Mouse (Mus musculus): ENCODE data around the gene Fry. TPM values are rescaled to one million over a fixed set of nuclear protein-coding genes. Genes with fewer than 3 reads are reported as not detected.

Fry gene
- polyA plus RNA-seq, 1 experiment from 2014 or later = 5.5 TPM

DNA sequence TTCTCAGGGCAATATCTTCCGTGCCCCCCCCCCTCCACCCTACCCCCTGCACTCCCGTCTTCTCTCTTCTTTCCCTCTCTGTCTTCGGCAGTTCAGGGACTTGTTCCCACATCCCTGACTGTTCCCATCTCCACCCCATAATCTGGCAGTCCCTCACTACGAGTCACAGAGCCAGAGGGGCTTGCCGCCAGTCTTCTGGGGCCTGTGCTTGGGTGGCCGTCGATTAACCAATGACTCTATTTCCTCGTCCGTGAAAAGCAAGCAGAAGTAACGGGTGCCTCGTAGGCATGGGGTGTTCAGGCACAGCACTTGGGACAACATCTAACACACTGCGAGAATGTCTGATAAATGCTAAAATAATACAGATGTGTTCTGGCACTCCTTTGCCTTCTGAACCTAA is 144.7 kb downstream of the Fry start:
- Histone ChIP-seq H3K4me3 (ENCODE audit: low read depth, low read length) (no peak overlapping the region), H3K9me3 (ENCODE audit: control insufficient read depth) (no peaks in the 10 kb centered on the region), H3K4me1 (replicated peaks; ENCODE audit: control insufficient read depth, insufficient read depth, low read length) (no peaks in the 10 kb centered on the region), H3K4me2 (replicated peaks; ENCODE audit: low read depth) (no peak overlapping the region), H3K36me3 (ENCODE audit: control insufficient read depth, insufficient read depth) (no peaks in the 10 kb centered on the region), H3K27me3 (replicated peaks; ENCODE audit: control insufficient read depth, insufficient read depth, low read length) (no peaks in the 10 kb centered on the region), H3K9ac (ENCODE audit: low read depth, low read length) (no peak overlapping the region), H3K27ac (ENCODE audit: low read depth, low read length) (no peak overlapping the region)
- TF ChIP-seq CTCF (IDR thresholded peaks at IDR 0.05; ENCODE audit: low read depth) = no peak
- WGBS = 67% methylated on average over 12 of the region's 12 CpGs
- no peak for ATAC-seq

DNA sequence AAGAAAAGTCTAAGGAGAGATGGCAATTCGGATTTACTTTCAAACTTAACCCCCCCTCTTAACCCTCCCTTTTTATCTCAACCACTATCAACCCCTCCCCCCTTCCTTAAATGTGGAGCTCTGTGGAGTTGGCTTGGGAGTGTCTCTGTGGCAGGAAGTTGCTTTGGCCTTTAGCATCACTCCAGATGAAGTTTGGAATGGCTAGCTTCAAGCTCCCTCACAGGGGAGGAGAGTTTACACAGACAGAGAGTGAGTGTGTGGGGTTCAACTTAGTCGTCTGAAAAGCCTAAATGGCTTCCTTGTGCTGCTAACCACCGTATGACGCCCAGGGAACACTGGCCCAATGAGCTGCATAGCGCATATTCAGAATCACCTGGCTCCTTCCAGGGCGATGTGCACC is 145.2 kb downstream of the Fry start:
- 83% methylated on average over 6 of the region's 6 CpGs for WGBS
- H3K9ac ChIP-seq (ENCODE audit: low read depth, low read length) = no peak overlapping the region
- ATAC-seq = no peak
- no peaks in the 10 kb centered on the region for H3K27me3 ChIP-seq (replicated peaks; ENCODE audit: control insufficient read depth, insufficient read depth, low read length)
- H3K27ac ChIP-seq (ENCODE audit: low read depth, low read length) = no peak overlapping the region
- no peaks in the 10 kb centered on the region for H3K4me1 ChIP-seq (replicated peaks; ENCODE audit: control insufficient read depth, insufficient read depth, low read length)
- TF ChIP-seq CTCF (IDR thresholded peaks at IDR 0.05; ENCODE audit: low read depth) = no peak
- no peak overlapping the region for H3K4me2 ChIP-seq (replicated peaks; ENCODE audit: low read depth)
- no peaks in the 10 kb centered on the region for H3K36me3 ChIP-seq (ENCODE audit: control insufficient read depth, insufficient read depth)
- no peak overlapping the region for H3K4me3 ChIP-seq (ENCODE audit: low read depth, low read length)
- 0 out of 2 replicates have a peak, but pooled peaks cover 3% of the 10 kb centered on the region for H3K9me3 ChIP-seq (ENCODE audit: control insufficient read depth)

GRCm38 (mm10) chr5:150265005-150265404 is 146.6 kb downstream of the Fry start:
- H3K4me2 ChIP-seq (replicated peaks; ENCODE audit: low read depth) = no peak overlapping the region
- no peaks in the 10 kb centered on the region for H3K4me1 ChIP-seq (replicated peaks; ENCODE audit: control insufficient read depth, insufficient read depth, low read length)
- peak; percentile 59 for ATAC-seq
- H3K36me3 ChIP-seq (ENCODE audit: control insufficient read depth, insufficient read depth) = no peaks in the 10 kb centered on the region
- H3K9ac ChIP-seq (ENCODE audit: low read depth, low read length) = no peak overlapping the region
- H3K9me3 ChIP-seq (ENCODE audit: control insufficient read depth) = 0 out of 2 replicates have a peak, but pooled peaks cover 3% of the 10 kb centered on the region
- no peaks in the 10 kb centered on the region for H3K27me3 ChIP-seq (replicated peaks; ENCODE audit: control insufficient read depth, insufficient read depth, low read length)
- WGBS = 16% methylated on average over 1 of the region's 1 CpGs
- no peak for TF ChIP-seq CTCF (IDR thresholded peaks at IDR 0.05; ENCODE audit: low read depth)
- H3K4me3 ChIP-seq (ENCODE audit: low read depth, low read length) = no peak overlapping the region
- no peak overlapping the region for H3K27ac ChIP-seq (ENCODE audit: low read depth, low read length)

- 25% methylated on average over 2 of the region's 2 CpGs for WGBS
- Histone ChIP-seq H3K9ac (ENCODE audit: low read depth, low read length) (no peak overlapping the region), H3K4me3 (ENCODE audit: low read depth, low read length) (no peak overlapping the region), H3K4me2 (replicated peaks; ENCODE audit: low read depth) (no peak overlapping the region), H3K4me1 (replicated peaks; ENCODE audit: control insufficient read depth, insufficient read depth, low read length) (no peaks in the 10 kb centered on the region), H3K27ac (ENCODE audit: low read depth, low read length) (no peak overlapping the region), H3K27me3 (replicated peaks; ENCODE audit: control insufficient read depth, insufficient read depth, low read length) (no peaks in the 10 kb centered on the region), H3K36me3 (ENCODE audit: control insufficient read depth, insufficient read depth) (no peaks in the 10 kb centered on the region), H3K9me3 (ENCODE audit: control insufficient read depth) (0 out of 2 replicates have a peak, but pooled peaks cover 3% of the 10 kb centered on the region)
- ATAC-seq = peak; percentile 64; the same call in 1 of the 2 replicates
- no peak for TF ChIP-seq CTCF (IDR thresholded peaks at IDR 0.05; ENCODE audit: low read depth)
Observed at GRCm38 (mm10) chr5:150265953-150266352, 147.5 kb downstream of the Fry start.

DNA sequence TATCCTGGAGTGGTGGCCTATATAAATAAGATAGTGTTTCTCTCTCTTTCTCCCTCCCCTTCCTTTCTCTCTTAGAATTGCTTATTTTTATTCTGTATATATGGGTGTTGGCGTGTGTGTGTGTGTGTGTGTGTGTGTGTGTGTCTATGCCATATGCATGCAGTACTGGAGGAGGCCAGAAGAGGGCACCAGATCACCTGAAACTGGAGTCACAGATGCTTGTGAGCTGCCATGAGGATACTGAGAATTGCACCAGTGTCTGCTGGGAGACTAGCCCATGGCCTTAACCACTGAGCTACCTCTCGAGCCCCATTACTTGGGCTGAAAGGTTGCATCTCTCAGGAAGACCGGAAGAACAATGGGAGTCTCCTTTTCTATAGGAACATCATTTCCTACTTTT is 149.8 kb downstream of the Fry start:
- no peak overlapping the region for H3K27ac ChIP-seq (ENCODE audit: low read depth, low read length)
- H3K27me3 ChIP-seq (replicated peaks; ENCODE audit: control insufficient read depth, insufficient read depth, low read length) = no peaks in the 10 kb centered on the region
- H3K4me1 ChIP-seq (replicated peaks; ENCODE audit: control insufficient read depth, insufficient read depth, low read length) = no peaks in the 10 kb centered on the region
- no peak overlapping the region for H3K4me3 ChIP-seq (ENCODE audit: low read depth, low read length)
- no peak overlapping the region for H3K9ac ChIP-seq (ENCODE audit: low read depth, low read length)
- 92% methylated on average over 3 of the region's 3 CpGs for whole genome bisulfite sequencing
- peak; percentile 54 for TF ChIP-seq CTCF (IDR thresholded peaks at IDR 0.05; ENCODE audit: low read depth)
- H3K4me2 ChIP-seq (replicated peaks; ENCODE audit: low read depth) = no peak overlapping the region
- no peak for ATAC-seq
- H3K36me3 ChIP-seq (ENCODE audit: control insufficient read depth, insufficient read depth) = no peaks in the 10 kb centered on the region
- H3K9me3 ChIP-seq (ENCODE audit: control insufficient read depth) = 0 out of 2 replicates have a peak, but pooled peaks cover 3% of the 10 kb centered on the region

GRCm38 (mm10) chr5:150270468-150270867 is 152.0 kb downstream of the Fry start:
- no peak overlapping the region for H3K9ac ChIP-seq (ENCODE audit: low read depth, low read length)
- H3K4me1 ChIP-seq (replicated peaks; ENCODE audit: control insufficient read depth, insufficient read depth, low read length) = no peaks in the 10 kb centered on the region
- no peaks in the 10 kb centered on the region for H3K36me3 ChIP-seq (ENCODE audit: control insufficient read depth, insufficient read depth)
- 46% methylated on average over 4 of the region's 4 CpGs for WGBS
- H3K4me2 ChIP-seq (replicated peaks; ENCODE audit: low read depth) = no peak overlapping the region
- 0 out of 2 replicates have a peak, but pooled peaks cover 3% of the 10 kb centered on the region for H3K9me3 ChIP-seq (ENCODE audit: control insufficient read depth)
- ATAC-seq = no peak
- no peak for TF ChIP-seq CTCF (IDR thresholded peaks at IDR 0.05; ENCODE audit: low read depth)
- H3K4me3 ChIP-seq (ENCODE audit: low read depth, low read length) = no peak overlapping the region
- no peaks in the 10 kb centered on the region for H3K27me3 ChIP-seq (replicated peaks; ENCODE audit: control insufficient read depth, insufficient read depth, low read length)
- H3K27ac ChIP-seq (ENCODE audit: low read depth, low read length) = no peak overlapping the region

DNA sequence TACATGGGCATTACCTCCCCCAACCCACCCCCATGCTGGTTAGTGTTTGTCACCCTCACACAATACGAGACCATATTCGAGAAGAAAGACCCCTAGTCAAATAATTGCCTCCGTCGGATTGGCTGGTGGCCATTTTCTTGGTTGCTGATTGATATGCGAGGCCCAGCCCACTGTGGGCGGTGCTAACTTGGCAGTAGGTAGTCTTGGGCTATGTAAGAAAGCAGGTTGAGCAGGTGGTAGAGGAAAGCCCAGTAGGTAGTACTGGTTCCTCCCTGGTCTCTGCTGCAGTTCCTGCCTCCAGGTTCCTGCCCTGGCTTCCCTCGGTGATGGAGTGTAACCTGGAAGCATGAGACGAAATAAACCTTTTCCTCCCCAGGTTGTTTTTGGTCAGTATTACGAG is 153.7 kb downstream of the Fry start:
- TF ChIP-seq CTCF (IDR thresholded peaks at IDR 0.05; ENCODE audit: low read depth) = no peak
- 89% methylated on average over 9 of the region's 9 CpGs for WGBS
- Histone ChIP-seq H3K27ac (ENCODE audit: low read depth, low read length) (no peak overlapping the region), H3K4me2 (replicated peaks; ENCODE audit: low read depth) (no peak overlapping the region), H3K9ac (ENCODE audit: low read depth, low read length) (no peak overlapping the region), H3K4me3 (ENCODE audit: low read depth, low read length) (no peak overlapping the region), H3K4me1 (replicated peaks; ENCODE audit: control insufficient read depth, insufficient read depth, low read length) (no peaks in the 10 kb centered on the region), H3K9me3 (ENCODE audit: control insufficient read depth) (0 out of 2 replicates have a peak, but pooled peaks cover 3% of the 10 kb centered on the region), H3K27me3 (replicated peaks; ENCODE audit: control insufficient read depth, insufficient read depth, low read length) (no peaks in the 10 kb centered on the region), H3K36me3 (ENCODE audit: control insufficient read depth, insufficient read depth) (no peaks in the 10 kb centered on the region)
- ATAC-seq = no peak

Data from intestine, postnatal 0 days (tissue).